28 mouse cellular contexts compared by ENCODE assay signal in the genomic region with DNA sequence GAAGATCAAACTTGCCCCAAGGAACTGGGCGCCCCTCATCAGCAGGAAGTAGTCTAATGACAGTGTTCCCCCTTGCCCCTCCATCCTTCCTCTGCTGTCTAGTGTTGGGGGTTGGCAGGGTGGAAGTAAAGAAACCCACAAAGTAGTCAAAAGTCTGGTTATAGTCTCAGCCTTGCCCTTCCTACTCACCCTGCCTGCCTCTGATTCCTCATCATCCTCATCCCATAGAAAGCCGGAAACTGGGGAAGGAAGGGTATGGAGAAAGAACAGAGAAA. TPM values are rescaled to one million over a fixed set of nuclear protein-coding genes. Genes with fewer than 3 reads are reported as not detected.
A peak's percentile ranks its signal among the peaks of the same experiment; 100 is the strongest.
DNase-seq lines count a peak whose midpoint lies in the region; ATAC-seq lines count a peak whose summit lies in the region.
"Had no signal": no experiment of that assay in that cellular context is flagged by ENCODE, and none has a peak within 500 bp of the region (broad histone marks: within the 10 kb centered on the region; RNA-seq: fewer than 3 reads in every experiment).

No protein-coding gene starts in this region.

- H3K9me3 ChIP-seq in liver, embryonic 16.5 days (replicated peaks; ENCODE audit: control insufficient read depth, low read length) = no peaks in the 10 kb centered on the region
- H3K9me3 ChIP-seq in hindbrain, embryonic 14.5 days (ENCODE audit: control insufficient read depth, low read length) = no peaks in the 10 kb centered on the region
- H3K9me3 ChIP-seq in heart, embryonic 12.5 days (replicated peaks) = no peaks in the 10 kb centered on the region
- H3K9me3 ChIP-seq: embryonic facial prominence, embryonic 12.5 days; hindbrain, embryonic 15.5 days; intestine, embryonic 15.5 days; limb, embryonic 13.5 days; midbrain, embryonic 10.5 days; neural tube, embryonic 13.5 days had no signal

- no peaks in the 10 kb centered on the region for H3K27me3 ChIP-seq in liver, embryonic 16.5 days (ENCODE audit: control insufficient read depth, insufficient read depth, low read depth, low read length)
- H3K27me3 ChIP-seq in hindbrain, embryonic 14.5 days (ENCODE audit: control insufficient read depth, insufficient read depth, low read length) = no peaks in the 10 kb centered on the region
- H3K27me3 ChIP-seq in heart, embryonic 12.5 days (replicated peaks) = no peaks in the 10 kb centered on the region
- H3K27me3 ChIP-seq: embryonic facial prominence, embryonic 12.5 days; hindbrain, embryonic 15.5 days; intestine, embryonic 15.5 days; limb, embryonic 13.5 days; neural tube, embryonic 13.5 days had no signal

- peak overlapping the region; percentile 3; the same call in 1 of the 2 replicates for H3K4me2 ChIP-seq in liver, embryonic 16.5 days (ENCODE audit: low read depth, low read length)
- H3K4me2 ChIP-seq in hindbrain, embryonic 14.5 days (replicated peaks) = no peak overlapping the region
- no peak overlapping the region for H3K4me2 ChIP-seq in heart, embryonic 12.5 days
- H3K4me2 ChIP-seq: embryonic facial prominence, embryonic 12.5 days; hindbrain, embryonic 15.5 days; intestine, embryonic 15.5 days; limb, embryonic 13.5 days; neural tube, embryonic 13.5 days had no signal

- no peak overlapping the region for H3K27ac ChIP-seq in liver, embryonic 16.5 days (ENCODE audit: low read length)
- no peak overlapping the region for H3K27ac ChIP-seq in hindbrain, embryonic 14.5 days
- H3K27ac ChIP-seq in heart, embryonic 12.5 days (ENCODE audit: poor library complexity, severe bottlenecking) = no peak overlapping the region
- H3K27ac ChIP-seq: embryonic facial prominence, embryonic 12.5 days; hindbrain, embryonic 15.5 days; intestine, embryonic 15.5 days; layer of hippocampus, adult 2 months; limb, embryonic 13.5 days; midbrain, embryonic 10.5 days; neural tube, embryonic 13.5 days had no signal

- no peaks in the 10 kb centered on the region for H3K36me3 ChIP-seq in liver, embryonic 16.5 days (ENCODE audit: control insufficient read depth, insufficient read depth)
- no peaks in the 10 kb centered on the region for H3K36me3 ChIP-seq in hindbrain, embryonic 14.5 days (replicated peaks; ENCODE audit: control insufficient read depth, insufficient read depth)
- no peaks in the 10 kb centered on the region for H3K36me3 ChIP-seq in heart, embryonic 12.5 days
- H3K36me3 ChIP-seq: embryonic facial prominence, embryonic 12.5 days; hindbrain, embryonic 15.5 days; intestine, embryonic 15.5 days; limb, embryonic 13.5 days; midbrain, embryonic 10.5 days; neural tube, embryonic 13.5 days had no signal

- no peak overlapping the region for H3K4me3 ChIP-seq in liver, embryonic 16.5 days (ENCODE audit: low read depth, low read length)
- no peak overlapping the region for H3K4me3 ChIP-seq in hindbrain, embryonic 14.5 days (replicated peaks; ENCODE audit: low read length)
- no peak overlapping the region for H3K4me3 ChIP-seq in heart, embryonic 12.5 days
- H3K4me3 ChIP-seq: embryonic facial prominence, embryonic 12.5 days; hindbrain, embryonic 15.5 days; intestine, embryonic 15.5 days; layer of hippocampus, adult 2 months; limb, embryonic 13.5 days; midbrain, embryonic 10.5 days; myocyte; neural tube, embryonic 13.5 days had no signal

- 33% methylated on average over 2 of the region's 2 CpGs for WGBS in liver, embryonic 16.5 days (ENCODE audit: insufficient replicate concordance)
- WGBS in hindbrain, embryonic 14.5 days = 98% methylated on average over 2 of the region's 2 CpGs
- whole genome bisulfite sequencing in heart, embryonic 12.5 days = 88% methylated on average over 2 of the region's 2 CpGs

- H3K9ac ChIP-seq in liver, embryonic 16.5 days (ENCODE audit: low read depth, low read length) = no peak overlapping the region
- no peak overlapping the region for H3K9ac ChIP-seq in hindbrain, embryonic 14.5 days
- no peak overlapping the region for H3K9ac ChIP-seq in heart, embryonic 12.5 days
- H3K9ac ChIP-seq: embryonic facial prominence, embryonic 12.5 days; forebrain, postnatal 0 days; hindbrain, embryonic 15.5 days; intestine, embryonic 15.5 days; limb, embryonic 13.5 days; neural tube, embryonic 13.5 days had no signal

- no peaks in the 10 kb centered on the region for H3K4me1 ChIP-seq in liver, embryonic 16.5 days (ENCODE audit: control insufficient read depth, low read depth, low read length)
- no peaks in the 10 kb centered on the region for H3K4me1 ChIP-seq in hindbrain, embryonic 14.5 days (replicated peaks; ENCODE audit: control insufficient read depth, insufficient read depth, low read length)
- H3K4me1 ChIP-seq in heart, embryonic 12.5 days (replicated peaks) = no peaks in the 10 kb centered on the region
- H3K4me1 ChIP-seq: embryonic facial prominence, embryonic 12.5 days; hindbrain, embryonic 15.5 days; intestine, embryonic 15.5 days; limb, embryonic 13.5 days; midbrain, embryonic 10.5 days; neural tube, embryonic 13.5 days had no signal

- peak; percentile 79 for ATAC-seq in CD4-positive, CD25-positive, alpha-beta regulatory T cell, adult 4 months
- ATAC-seq in activated CD4-positive, CD25-positive, alpha-beta regulatory T cell, adult 4 months = peak; percentile 71
- ATAC-seq in liver, embryonic 16.5 days (ENCODE audit: low read depth) = no peak
- no peak for ATAC-seq in hindbrain, embryonic 14.5 days (ENCODE audit: low FRiP score)
- no peak for ATAC-seq in heart, embryonic 12.5 days (ENCODE audit: insufficient number of reproducible peaks, low FRiP score)
- ATAC-seq: forebrain, postnatal 0 days; intestine, embryonic 15.5 days; midbrain, embryonic 16.5 days had no signal

- peak; percentile 71 for DNase-seq in thymus, postnatal 14 days
- no peak for DNase-seq in hindbrain, embryonic 14.5 days (ENCODE audit: low spot score)
- DNase-seq in urinary bladder, postnatal 14 days (ENCODE audit: low spot score) = no peak
- DNase-seq: adrenal gland, postnatal 25 days; cerebellum, adult 9-11 months; forebrain, postnatal 0 days; gastrocnemius, postnatal 14 days; heart, adult 18-20 months; heart, postnatal 36 days; kidney, adult 9 months; kidney, postnatal 14 days; layer of hippocampus, postnatal 36 days; lung, adult 18-20 months; lung, postnatal 10 days; retina, postnatal 1 day had no signal

RNA-seq across cellular contexts. Expression of gene Cd1d1, which starts 37.9 kb away (rescaled TPM):
- polyA plus RNA-seq in CD4-positive, CD25-positive, alpha-beta regulatory T cell, adult 4 months (2017; shearing (Covaris generic)) = 100 to 1,000 TPM; 133 to 178 TPM
- 100 to 1,000 TPM in 1 of 2 experiments, 10 to 100 TPM in 1; 95.4 to 102 TPM for polyA plus RNA-seq in activated CD4-positive, CD25-positive, alpha-beta regulatory T cell, adult 4 months (2017; shearing (Covaris generic))
- polyA plus RNA-seq in liver, embryonic 16.5 days (2015; fragmentation: Nextera tagmentation; extraction: Ambion mirVana) = 7.3 and 8.0 TPM in 2 replicates
- 38.4 and 43.8 TPM in 2 replicates for polyA plus RNA-seq in hindbrain, embryonic 14.5 days (2014; fragmentation: Nextera tagmentation; extraction: Ambion mirVana)
- polyA plus RNA-seq in heart, embryonic 12.5 days (2016; fragmentation: Nextera tagmentation; extraction: Ambion mirVana) = 50.0 and 55.5 TPM in 2 replicates

RNA-seq across cellular contexts. Expression of gene Dclk2, which starts 40.7 kb away (rescaled TPM):
- 1 to 10 TPM; 2.4 to 3.5 TPM for polyA plus RNA-seq in CD4-positive, CD25-positive, alpha-beta regulatory T cell, adult 4 months (2017; shearing (Covaris generic))
- polyA plus RNA-seq in activated CD4-positive, CD25-positive, alpha-beta regulatory T cell, adult 4 months (2017; shearing (Covaris generic)) = 1 to 10 TPM; 2.5 to 5.0 TPM
- polyA plus RNA-seq in liver, embryonic 16.5 days (2015; fragmentation: Nextera tagmentation; extraction: Ambion mirVana) = 14.9 and 16.0 TPM in 2 replicates
- 87.4 and 88.8 TPM in 2 replicates for polyA plus RNA-seq in hindbrain, embryonic 14.5 days (2014; fragmentation: Nextera tagmentation; extraction: Ambion mirVana)
- 5.1 and 5.9 TPM in 2 replicates for polyA plus RNA-seq in heart, embryonic 12.5 days (2016; fragmentation: Nextera tagmentation; extraction: Ambion mirVana)

Comparison
In these comparisons a context has a peak if more than half of its experiments do, and no peak if none do; other contexts are left out.
1. ATAC-seq: peak in CD4-positive, CD25-positive, alpha-beta regulatory T cell, adult 4 months (single experiment) and activated CD4-positive, CD25-positive, alpha-beta regulatory T cell, adult 4 months (single experiment); none in liver, embryonic 16.5 days (single experiment), hindbrain, embryonic 14.5 days (single experiment) and heart, embryonic 12.5 days (single experiment).